Mouse (Mus musculus) liver (tissue): ENCODE results near the gene Ndufc1.
"Not testable (repeated sequence)": the region's sequence is repeated elsewhere in the genome, so short reads cannot be mapped to it uniquely, and the experiment has no call there.

Experiments used
- DNase-seq: peaks from one replicate; pipeline ENCODE4 v3.0.0-alpha.2; 2020; ENCODE audit warnings: mixed read lengths

Gene Ndufc1

DNA sequence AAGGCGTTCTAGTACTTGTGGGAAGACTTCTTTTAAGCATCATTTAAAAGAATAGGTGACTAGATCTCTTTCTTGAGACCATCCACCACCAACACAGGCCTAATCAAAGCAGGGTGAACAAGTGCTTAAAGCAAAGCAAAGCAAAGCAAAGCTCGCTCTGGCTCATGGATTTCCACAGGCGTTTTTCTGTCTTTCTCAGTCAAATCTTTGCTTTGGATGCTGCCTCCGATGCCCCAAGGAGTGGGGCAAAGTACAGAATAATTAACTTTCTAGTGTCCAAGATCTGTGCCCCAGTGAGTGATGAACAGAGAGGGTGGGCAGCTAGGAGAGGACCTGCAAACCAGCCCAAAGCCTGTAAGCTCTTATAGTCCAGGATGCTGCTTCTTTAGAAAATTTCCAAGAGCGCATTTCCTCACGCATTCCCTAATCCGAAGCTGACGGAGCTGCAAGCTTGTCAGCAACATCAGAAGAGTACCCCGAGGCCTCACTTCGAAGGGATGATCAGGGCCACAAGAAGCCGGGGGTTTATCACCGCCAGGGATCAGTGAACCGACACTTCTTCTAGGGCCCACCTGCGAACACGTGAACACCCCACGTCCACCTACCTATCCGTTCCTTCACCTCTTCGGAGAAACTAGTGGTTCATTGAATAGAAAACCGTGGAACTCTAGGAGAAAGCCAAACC, 13.2 kb downstream of the Ndufc1 start:
- no peak for DNase-seq

DNA sequence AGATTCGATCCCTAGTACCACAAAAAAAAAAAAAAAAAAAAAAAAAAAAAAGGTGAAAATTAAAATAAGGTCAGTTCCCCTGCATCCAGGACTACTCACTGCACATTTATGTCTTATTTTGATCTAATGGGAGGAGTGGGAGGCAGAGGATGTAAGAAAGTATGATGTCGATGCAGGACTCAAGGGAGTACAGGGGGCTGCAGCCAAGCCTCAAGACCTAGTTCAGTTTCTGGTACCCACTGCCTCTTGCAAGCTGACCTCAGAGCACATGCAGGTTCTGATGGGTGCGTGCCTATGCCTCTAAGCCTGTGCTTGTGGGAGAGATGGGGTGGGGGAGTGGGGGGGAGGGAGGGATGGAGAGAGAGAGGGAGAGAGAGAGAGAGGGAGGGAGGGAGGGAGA, 13.9 kb downstream of the Ndufc1 start:
- DNase-seq = no peak

DNA sequence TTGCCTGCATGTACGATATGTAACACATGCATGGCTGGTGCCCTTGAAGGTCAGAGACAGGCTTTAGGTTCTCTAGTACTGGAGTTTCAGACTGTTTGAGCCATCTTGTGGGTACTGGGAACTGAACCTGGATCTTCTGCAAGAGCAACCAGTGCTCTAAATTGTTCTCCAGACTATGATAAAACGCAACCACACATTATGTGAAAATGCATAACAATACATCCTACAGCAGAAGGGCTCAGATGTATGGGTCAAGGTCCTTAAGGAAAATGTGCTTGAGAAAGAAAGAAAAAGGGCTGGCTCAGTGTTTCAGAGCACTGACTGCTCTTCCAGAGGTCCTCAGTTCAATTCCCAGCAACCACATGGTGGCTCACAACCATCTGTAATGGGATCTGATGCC, 15.1 kb downstream of the Ndufc1 start:
- DNase-seq = no peak

DNA sequence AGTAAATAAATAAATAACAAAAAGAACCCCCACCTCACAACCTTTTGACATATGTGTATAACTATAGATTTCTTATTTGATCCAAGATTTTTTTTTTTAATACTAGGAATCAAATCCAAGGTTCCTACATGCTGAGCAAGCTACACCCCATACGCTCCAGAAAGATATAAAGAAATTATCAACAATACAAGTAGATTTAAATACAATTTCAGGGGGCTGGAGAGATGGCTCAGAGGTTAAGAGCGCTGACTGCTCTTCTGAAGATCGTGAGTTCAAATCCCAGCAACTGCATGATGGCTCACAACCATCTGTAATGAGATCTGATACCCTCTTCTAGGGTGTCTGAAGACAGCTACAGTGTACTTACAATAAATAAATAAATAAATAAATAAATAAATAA, 15.8 kb downstream of the Ndufc1 start:
- not testable (repeated sequence) for DNase-seq

DNA sequence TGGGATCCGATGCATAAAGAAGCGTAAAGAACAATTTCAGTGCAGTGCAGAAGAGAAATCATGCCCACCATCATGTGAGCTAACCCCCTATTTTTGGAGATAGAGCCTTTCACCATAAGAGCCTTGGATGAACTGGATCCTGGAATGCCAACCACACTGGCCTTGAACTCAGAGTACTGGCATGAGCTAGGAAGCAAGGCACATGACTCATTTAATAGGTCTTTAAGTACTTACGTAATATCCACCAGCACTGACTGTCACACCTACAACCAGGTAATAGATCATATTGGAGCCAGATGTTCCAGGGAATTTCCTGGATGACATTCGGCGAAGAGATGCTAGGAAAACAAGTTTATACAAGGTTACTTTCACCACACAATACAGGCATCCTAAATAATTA, 17.2 kb downstream of the Ndufc1 start:
- DNase-seq = no peak

DNA sequence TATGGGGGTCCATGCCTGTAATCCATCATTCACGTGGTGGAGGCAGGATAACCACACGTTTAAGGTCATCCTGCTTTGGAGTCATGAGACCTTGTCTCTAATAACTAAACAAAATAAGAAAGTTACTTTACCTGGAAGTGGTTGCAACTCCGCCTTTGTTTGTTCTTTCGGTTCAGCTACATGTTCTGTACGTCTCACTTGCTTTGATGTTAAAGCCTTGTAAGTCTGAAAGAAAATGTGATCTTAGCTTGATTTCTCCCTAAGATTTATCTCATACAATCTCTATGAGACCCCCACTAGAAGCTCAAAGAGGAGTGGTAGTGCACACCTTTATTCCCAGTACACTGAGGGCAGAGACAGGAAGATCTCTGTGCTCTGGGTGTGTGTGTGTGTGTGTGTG, 17.7 kb downstream of the Ndufc1 start:
- no peak for DNase-seq

DNA sequence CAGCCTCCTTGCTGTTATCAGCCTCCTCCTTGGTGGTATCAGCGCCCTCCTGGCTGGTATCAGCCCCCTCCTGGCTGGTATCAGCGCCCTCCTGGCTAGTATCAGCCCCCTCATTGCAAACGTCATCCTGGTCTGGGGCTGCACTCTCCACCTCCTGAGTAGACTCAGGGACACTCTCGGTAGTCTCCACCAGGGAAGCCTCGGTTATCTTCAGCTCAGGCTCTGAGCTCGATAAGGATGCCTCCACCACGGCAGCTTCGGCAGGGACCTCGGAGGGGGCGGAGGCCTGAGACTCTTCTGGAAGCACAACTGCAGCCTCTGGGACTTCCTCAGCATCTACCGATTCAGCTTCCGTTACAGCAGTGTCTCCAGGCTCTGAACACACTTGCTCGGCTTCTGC, 19.9 kb downstream of the Ndufc1 start:
- peak; percentile 84 for DNase-seq

DNA sequence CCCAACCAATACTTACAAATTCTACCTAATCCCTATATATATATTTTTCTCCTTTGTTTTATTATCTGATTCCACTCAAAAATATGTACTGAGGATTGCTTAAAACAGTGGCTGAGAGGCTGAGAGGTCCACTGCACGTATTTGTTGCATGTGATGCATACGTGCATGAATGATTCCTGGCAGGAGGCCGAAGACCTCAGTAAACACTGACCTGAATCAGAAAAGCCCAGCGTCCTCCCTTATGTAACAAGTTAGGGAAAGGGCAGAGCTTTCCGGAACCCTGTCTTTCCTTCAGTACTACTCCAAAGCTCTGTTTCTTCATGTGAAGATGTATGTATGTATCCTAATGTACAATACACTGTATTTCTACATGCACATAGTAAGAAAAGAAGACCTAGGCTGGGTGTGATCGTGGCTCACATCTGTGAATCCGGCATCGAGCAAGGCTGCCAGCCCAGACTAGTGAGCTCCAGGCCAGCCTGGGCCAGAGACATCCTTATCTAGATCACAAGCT, 20.9 kb downstream of the Ndufc1 start:
- peak; percentile 40 for DNase-seq

DNA sequence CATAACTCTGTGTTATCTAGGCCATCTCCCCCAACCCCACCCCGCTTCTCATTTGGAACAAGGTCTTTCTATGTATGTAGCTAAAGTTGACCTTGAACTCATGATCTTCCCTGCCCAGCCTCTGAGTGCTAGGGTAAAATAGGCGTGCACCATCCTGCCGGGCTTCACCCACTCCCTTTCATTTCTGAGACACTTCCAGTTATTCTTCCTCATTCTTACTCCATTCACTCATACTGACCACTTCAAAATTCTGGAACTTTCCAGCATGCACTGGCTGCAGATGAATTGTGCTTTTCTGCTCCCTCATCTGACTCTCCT, 21.7 kb downstream of the Ndufc1 start:
- no peak for DNase-seq

DNA sequence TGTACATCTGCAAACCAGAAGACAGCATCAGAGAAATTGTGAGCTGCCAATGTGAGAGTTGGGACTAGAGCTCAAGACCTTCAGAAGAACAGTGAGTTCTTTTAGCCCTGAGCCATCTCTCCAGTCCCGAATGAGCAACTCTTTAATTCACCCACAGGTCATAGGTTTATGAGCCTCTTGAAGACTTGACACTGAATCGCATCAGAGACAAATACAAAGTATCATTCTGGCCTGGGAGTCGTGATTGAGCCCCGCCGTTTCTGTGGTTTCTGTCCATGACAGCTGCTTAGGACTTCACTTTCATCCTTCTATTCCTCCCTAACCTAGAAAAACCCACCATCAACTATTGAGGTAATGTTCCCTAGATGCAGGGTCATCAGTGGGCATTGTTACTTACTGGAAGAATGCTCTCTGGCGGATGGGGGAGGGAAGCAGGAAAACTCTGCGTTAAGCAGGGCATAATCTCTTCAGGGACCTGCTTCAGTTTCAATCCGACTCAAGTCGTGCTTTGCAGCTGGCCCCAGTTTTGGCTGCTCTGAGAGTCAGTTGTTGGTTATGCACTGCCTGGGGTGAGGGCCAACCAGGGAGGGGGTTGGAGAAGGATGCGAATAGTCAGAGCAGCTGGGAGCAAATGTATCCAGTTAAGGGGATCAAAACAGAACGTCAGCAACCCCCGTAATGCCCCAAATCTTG, 22.2 kb downstream of the Ndufc1 start:
- no peak for DNase-seq

DNA sequence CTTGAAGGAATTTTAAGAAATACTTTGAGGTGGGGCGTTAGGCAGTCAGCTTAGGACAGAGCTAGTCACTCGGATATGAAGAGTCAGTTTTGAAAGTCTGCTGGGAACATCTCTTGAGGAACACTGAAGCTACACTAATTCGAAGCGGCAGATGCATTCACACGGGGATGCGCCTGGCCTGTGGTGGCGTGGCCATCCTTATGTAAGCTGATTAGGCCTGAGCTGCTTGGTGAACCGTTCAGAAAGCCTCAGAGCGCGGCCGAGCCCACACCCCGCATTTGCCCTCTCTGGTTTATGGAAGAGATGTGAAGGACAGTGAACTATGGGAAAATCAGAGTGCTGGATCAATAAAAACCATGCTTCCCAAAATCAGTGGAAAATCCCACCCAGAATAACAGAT, 25.4 kb downstream of the Ndufc1 start:
- no peak for DNase-seq

DNA sequence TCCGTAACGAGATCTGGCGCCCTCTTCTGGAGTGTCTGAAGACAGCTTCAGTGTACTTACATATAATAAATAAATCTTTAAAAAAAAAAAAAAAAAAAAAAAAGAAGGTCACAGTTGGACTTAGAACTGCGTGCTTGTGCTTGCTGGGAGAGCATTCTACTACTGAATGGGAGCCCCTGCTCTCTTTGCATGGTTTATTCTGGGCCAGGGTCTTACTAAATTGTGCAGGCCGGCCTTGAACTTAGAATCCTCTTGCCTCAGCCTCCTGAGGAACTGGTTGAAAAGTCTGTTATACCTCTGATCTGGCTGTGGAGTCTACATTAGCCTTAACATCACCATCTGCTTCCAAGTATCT, 28.2 kb downstream of the Ndufc1 start:
- DNase-seq = no peak

DNA sequence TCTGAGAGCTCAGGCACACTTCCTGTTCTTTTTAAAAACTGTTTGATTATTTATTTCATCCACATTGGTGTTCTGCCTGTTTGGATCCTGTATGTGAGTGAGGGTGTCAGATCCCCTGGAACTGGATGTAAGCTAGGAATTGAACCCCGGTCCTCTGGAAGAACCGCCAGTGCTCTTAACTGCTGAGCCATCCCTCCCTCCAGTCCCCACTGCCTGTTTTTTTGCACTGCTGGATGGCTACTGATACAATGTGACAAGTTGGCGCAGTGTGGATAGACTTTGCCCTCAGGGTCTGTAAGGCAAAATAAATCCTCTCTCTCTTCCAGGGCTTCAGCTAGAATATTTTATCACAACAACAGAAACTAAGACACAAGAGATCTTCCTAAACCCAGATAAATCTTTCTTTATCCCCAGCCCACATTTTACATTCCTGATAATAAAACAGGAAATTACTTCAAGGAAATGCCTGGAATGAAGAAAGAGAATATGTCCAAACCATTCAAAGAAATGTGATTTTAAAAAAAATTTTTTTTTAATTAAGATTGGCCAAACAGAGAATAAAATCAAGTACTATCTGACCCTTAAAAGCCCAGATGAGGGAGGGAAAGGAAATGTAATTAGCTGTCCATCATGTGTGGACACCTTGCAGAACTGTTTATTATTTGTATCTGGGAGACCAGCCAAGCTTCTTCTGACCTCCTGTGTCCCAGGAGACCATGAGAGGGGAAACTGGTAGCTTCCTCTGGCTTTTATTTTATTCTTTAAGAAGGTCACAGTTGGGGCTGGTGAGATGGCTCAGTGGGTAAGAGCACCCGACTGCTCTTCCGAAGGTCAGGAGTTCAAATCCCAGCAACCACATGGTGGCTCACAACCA, 28.8 kb downstream of the Ndufc1 start:
- DNase-seq = no peak

DNA sequence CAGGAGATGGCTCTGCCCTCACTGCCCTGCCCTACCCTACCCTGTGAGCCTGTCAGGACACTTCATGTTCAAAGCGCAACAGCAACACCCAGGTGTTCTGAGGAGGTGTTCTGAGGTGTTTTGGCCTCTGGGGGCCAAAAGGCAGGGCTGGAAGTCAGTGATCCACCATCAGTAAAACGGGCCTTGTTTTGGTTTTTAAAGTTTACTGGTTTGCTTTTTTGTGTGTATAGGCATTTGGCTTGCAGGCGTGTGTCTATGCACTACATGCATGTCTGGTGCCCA, 30.2 kb downstream of the Ndufc1 start:
- no peak for DNase-seq

DNA sequence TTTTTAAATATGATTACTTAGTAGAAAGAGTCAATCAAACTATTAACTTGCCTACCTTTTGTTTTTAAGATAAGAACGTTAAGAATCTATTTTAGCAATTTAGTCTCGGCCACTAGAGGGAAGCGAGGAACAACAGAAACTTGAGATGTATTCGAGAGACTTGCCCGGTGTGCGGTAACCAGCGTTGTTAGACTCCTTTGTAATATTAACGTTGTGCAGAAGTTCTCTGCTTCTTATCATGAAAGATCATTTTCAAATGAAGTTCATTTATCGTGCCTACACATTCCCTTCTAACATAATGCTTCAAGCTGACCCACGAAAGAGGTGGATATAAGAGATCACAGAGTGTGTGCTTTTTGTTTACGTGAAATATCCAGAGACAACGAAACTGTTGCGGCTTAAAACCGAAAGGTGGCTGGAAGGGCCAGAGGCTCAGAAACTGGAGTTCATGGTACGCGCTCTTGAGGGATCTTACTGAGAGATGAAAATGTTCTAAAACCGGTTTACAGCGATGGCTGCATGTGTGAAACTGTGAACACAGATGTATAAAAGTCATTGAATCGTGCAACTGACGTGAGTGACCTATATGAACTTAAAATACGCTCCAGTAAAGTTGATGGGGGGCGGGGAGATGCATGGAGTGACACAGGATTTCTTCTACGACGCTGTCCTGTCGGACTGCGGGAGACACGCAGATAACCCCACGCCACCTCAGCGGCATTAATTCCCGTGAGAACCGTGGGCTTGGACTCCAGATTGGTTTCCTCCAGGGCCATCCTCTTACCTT, 30.7 kb downstream of the Ndufc1 start:
- DNase-seq = peak; percentile 46

DNA sequence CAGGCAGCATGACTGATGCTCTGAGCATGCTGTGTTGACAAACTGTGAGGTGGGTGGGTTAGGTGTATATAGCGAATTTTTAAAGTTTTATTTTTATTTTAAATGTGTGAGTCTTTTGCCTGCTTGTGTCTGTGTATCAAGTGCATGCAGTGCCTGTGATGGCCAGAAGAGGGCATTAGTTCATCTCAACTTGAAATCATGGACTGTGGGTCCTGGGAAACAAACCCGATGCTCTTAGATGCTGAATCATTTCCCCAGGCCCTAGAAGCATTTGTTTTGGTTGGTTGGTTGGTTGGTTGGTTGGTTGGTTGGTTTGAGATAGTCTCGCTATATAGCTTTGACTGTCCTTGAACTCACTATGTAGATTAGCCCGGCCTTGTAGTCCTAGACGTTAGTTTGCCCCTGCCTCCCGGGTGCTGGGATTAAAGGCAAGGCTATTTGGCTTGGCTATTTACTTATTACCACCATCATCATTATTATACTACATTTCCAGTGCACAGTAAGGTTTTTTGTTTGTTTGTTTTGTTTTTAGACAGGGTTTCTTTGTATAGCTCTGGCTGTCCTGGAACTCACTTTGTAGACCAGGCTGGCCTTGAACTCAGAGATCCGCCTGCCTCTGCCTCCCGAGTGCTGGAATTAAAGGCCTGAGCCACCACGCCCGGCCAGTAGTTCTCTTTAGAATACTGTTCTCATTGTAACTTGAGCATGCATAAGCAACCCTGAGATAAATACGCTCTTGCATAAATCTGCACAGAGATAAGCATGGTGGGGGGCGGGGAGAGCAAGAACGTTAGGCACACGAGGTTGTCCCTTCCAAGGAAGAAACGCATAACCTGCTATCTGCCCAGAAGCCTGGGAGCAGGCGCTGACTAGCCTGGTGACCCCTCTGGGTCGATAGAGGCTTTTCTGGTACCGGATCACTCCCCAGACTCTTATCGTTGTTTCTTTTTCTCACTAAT, 33.2 kb downstream of the Ndufc1 start:
- peak; percentile 82 for DNase-seq

DNA sequence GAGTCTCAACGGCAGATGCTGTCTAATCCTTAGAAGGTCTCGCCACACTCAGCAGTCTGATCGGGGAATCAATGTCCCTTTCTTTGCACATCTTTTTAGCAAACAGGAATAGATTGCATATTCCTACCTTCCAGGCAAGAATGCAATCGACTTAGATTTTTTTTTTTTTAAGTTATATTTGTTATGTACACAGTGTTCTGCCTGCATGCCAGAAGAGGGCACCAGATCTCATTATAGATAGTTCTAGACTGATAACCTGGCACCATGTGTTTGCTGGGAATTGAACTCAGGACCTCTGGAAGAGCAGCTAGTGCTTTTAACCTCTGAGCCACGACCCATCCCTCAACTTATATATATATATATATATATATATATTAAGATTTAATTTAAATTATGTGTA, 35.2 kb downstream of the Ndufc1 start:
- no peak for DNase-seq

DNA sequence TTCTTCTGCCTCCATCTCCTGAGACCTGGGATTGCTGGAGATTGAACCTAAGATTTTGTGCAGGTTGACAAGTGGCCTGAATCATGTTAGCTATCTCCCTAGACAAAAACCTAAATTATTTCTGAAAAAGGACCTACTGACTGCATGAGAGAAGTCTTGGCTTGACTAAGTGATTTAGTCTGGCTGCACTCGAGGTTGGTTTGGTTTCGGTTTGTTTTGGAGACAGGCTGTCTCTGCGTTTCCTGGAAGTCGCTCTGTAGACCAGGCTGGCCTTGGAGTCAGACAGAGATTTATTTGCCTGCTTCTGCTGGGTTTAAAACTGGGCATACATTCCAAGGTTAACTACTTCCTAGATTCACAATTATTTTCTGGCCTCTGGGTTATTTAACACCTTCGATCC, 35.9 kb downstream of the Ndufc1 start:
- DNase-seq = no peak

DNA sequence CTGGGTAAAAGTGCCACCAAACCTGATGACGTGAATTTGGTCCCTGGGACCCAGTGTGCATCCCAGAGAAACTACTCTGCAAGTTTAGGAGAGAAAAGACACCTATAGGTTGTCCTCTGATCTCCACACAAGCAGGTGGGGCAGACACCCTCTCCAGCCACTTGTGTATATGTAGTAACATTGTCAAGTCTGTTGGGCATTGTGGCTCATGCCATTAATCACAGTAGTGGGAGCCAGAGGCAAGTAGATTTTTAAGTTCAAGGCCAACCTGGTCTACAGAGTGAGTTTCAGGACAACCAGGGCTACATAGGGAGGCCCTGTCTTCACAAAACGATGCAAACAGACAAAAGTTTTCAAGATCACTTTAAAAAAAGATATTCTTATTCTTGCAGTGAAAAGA, 37.0 kb downstream of the Ndufc1 start:
- no peak for DNase-seq

DNA sequence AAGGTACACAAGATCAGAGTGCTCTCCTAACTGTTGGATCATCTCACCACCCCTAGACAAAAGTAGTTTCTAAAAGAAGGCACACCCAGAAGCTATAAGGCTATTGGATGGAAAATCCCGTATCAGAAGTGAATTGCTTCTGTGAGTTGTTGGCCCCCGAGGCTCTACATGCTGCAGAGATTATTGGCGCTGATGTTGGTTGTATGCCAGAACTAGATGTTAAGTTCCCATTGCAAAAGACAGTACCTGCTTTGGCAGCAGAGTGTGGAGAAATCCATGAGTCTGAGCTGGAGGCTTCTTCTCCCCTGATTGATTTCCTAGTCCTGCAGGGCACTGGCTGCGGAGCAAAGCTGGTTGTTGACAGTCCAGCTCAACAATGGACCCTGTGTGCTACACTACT, 40.8 kb downstream of the Ndufc1 start:
- no peak for DNase-seq

DNA sequence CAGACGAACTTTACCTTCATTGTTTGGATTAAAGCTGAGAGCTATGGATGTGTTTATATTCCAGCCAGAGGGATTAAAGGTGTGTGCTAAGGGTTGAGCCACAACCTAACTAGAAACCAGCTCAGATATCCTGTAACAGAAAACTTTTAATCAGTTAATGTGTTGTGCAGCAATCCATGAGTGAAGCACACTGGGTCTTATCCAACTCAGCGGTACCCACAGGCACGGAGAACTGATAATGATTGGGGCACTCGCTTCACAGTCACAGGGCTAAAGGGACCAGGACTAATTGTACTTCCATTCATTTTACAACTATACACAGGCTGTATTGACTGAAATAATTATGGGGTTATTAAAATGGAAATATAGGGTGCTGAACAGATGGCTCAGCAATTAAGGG, 41.9 kb downstream of the Ndufc1 start:
- DNase-seq = peak; percentile 61

DNA sequence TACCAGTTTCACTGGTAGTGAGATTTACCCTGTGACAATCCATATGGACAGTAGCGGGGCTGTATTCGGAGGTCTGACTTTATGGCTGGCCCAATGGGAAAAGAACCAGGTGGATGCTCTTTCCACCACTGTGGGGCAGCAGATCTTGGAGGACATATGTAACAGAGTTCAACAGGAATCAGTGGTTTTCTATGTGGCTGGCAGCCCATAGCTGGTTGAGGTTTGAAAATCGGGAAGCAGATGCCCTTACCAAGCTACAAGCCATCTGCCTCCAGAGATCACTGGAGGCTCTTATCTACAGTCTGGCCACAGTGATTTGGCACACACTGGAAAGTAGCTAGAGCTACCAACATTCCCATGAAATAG, 43.3 kb downstream of the Ndufc1 start:
- DNase-seq = no peak
